Mouse (Mus musculus): ENCODE data around the gene Wnk1. TPM values are rescaled to one million over a fixed set of nuclear protein-coding genes. Genes with fewer than 3 reads are reported as not detected.

The Wnk1 gene
- total RNA-seq, 1 experiment from 2014 or later: 330 TPM

DNA sequence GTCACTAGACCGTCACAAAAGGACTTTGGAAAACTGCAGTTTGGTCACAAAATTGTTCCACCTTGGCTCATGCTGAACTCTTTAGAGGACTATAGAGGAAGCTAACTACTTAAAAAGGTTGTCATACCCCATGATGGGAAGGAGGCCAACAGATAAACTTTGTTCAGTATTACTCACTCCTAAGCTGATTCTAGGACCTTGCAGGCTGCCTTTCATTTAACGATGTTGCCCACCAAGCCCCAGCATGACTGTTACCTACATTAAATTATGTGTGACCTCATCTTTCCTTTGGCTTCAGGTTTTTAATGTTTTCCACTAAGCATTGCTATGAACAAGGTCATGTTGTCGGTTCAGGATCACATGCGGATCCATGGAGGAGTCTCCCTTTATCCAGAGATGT is 115.9 kb downstream of the Wnk1 start:
- no peak for ATAC-seq (ENCODE audit: extremely low read depth, insufficient number of reproducible peaks, low FRiP score, poor library complexity, severe bottlenecking)

DNA sequence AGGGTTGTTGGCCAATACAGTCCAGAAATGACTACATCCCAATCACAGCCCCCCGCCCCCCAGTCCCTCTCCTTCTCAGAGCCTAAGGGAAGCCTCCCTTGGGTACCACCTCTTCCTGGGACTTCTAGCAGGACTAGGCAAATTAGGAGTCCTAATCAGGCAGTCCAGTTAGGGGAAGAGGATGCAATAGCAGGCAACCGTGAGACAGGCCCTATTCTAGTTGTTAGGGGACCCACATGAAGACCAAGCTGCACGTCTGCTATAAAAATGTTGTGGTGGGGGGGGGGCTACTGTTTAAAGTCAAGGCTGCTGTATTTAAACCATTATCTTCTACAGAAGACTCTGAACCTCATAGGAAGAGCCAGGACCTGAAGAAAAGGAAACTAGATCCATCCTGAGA is 116.3 kb downstream of the Wnk1 start:
- no peak for ATAC-seq (ENCODE audit: extremely low read depth, insufficient number of reproducible peaks, low FRiP score, poor library complexity, severe bottlenecking)

DNA sequence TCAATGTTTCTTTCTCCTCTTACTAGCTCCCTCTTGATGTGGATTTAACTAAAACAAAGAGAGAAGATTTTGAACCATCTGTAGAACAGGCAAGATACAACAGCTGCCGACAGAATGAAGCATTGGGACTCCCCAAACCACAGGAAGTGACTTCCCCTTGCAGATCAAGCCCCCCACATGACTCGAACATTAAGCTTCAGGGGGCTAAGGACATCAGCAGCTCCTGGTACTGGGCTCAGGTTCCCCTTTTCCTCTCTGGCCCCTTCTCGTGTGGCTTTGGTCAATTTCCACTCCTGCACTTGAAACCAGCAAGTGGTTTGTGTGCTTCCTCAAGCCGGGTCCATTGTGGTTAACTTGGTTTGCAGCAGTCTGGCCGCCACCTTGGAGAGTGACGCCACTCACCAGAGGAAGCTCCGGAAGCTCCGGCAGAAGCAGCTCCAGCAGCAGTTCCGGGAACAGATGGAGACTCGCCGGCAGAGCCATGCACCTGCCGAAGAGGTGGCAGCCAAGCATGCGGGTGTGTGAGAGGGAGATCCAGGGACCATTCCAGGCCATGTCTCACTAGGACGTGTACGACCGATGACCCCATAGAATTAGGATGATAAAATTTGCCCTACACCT is 119.8 kb downstream of the Wnk1 start:
- ATAC-seq (ENCODE audit: extremely low read depth, insufficient number of reproducible peaks, low FRiP score, poor library complexity, severe bottlenecking): peak; percentile 66

DNA sequence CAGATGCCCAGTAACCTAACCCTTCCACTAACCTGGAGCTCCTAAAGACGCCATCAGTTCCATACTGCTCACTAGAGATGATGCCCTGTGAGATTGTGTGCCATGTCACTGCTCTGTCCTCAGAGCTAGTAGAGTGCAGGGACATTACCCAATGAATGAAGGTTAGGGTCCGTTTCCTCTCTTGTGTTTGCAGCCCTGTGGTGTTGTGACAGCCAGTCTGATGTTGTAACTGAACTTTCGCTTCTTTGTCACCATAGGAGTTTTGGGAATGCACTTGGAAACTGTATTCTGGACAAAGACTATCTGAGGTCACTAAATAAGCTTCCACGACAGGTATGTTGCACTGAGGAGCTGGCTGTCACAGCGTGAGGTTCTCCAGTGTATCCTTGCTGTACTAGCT is 122.8 kb downstream of the Wnk1 start:
- peak; percentile 13; the same call in 1 of the 2 replicates for ATAC-seq (ENCODE audit: extremely low read depth, insufficient number of reproducible peaks, low FRiP score, poor library complexity, severe bottlenecking)

DNA sequence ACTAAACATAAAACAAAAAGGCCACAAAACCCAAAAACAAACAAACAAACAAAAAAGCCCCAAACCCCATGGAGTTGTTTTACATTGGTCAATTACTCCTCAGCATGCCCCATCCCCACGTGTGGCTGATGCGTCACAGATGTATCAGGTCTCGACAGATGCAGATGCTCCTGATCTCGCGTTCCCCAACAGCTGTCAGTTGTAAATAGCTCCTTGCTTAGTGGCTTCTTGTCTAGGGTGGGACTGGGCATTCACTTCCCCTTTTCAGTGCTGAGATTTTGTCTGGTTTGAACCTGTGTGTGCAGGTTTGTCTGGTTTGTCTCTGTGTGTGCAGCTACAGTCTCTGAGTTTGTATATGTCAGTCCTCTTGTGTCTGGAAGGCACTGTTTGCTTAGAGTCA is 126.4 kb downstream of the Wnk1 start:
- ATAC-seq (ENCODE audit: extremely low read depth, insufficient number of reproducible peaks, low FRiP score, poor library complexity, severe bottlenecking): peak; percentile 47

DNA sequence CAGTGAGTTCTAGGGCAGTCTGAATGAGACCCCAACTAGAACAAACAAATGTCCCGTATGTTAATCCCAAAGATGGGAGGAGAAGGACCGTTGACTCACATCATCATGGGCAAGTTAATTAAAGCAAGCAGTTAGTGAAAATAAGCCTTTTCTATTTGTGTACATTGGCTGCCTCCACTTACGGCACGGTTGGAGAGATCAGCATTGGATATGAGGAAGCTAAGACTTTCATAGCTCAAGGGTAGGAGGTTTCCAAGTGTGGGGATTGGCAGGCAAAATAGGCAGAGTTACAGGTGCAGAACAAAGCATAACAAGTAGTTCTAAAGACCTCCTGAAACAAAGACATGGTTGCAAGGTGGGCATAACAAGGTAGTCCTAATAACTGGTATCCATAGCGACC is 133.0 kb downstream of the Wnk1 start:
- ATAC-seq (ENCODE audit: extremely low read depth, insufficient number of reproducible peaks, low FRiP score, poor library complexity, severe bottlenecking): no peak

DNA sequence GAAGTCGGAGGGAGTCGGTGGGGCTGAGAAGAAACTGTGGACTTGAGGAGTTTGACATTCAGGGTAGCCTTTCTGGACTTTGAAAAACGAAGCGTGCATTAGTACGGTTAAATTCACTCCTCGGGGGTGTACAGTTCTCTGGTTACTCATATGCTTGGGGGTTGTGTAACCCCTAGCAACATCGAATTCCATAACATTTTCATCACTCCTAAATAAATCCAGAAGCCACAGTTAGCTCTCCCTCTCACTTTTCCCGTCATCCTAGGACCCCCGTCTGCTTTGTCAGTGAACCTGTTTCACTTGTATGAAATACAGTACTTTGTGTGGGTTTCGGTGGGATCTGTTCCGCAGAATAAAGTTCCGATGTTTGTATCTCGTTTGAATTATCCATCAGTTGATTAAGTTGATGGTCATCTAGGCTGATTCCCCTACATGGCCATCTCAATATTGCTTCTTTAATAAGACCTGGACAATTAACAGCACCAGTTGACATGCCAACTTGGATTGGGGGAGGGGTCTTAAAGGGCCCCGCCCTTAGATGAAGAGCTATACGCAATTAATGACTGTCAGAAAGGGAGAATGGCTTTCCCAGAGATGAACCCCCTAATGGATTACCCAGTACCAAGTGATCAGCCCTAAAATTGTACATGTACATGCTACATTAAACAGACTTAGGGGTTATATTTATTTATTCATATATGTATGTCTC is 135.2 kb downstream of the Wnk1 start:
- ATAC-seq (ENCODE audit: extremely low read depth, insufficient number of reproducible peaks, low FRiP score, poor library complexity, severe bottlenecking): no peak

DNA sequence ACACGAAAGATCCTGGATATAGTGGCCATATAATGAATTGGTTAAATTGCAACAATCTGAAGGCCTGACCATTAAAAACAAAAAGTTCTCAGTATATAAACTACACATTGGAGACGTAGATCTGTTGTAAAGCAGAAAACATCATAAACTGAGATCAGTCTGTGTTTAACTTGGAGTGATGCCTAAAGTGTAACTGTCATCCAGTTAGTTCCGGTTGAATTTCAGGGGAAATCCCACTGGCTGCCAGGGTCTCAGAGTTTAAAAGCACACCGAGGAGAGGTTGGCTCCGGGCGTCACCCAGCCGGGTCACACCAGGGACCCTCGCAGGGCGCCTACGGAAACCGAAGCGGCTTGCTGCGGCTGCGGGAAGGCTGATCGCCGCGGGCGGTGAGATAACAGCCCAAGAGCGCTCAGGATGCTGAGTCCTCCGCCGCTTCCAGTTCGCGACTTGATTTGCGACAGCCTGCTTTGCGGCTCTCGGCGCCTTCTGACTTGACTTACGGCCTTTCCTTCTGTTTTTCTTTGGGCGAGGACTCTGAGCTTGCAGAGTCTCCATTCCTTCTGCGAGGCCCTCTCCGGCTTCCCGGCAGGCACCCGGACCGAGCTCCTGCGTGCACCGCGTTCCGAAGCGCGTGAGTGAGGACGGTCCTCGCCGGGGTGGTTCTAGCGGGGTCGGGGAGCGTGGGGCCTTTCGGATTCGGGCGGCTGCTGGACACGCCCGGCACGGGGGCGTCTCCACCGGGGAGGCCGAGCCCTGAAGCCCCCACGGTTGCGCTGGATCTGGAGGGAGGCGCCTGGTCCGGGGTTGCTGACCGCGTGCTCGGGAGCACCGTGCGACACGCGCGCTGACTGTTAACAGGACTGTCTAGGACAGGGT is 136.0 kb downstream of the Wnk1 start, which contains the start of gene Rad52:
Gene Rad52, plus strand, starts transcription at position 495 of the 877 bp plus-strand sequence.
- peak; percentile 94 for ATAC-seq (ENCODE audit: extremely low read depth, insufficient number of reproducible peaks, low FRiP score, poor library complexity, severe bottlenecking)

DNA sequence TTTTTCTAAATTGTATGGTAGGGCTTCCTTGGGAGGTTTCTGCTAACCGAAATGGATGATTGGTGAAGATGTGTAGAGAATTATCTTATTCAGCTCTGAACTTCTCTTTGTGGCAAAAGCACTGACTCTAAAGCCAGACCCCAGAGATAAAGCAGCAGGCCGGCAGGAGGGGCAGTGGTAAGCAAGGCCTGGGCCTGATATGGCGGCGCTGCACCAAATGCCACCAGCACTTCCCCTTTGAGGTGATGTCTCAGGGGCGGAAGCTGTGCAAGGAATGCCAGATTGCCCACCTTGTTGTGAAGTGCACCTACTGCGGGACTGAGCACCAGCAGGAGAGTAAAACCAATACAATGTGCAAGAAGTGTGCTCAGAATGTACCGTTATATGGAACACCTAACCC is 145.8 kb downstream of the Wnk1 start:
- no peak for ATAC-seq (ENCODE audit: extremely low read depth, insufficient number of reproducible peaks, low FRiP score, poor library complexity, severe bottlenecking)

DNA sequence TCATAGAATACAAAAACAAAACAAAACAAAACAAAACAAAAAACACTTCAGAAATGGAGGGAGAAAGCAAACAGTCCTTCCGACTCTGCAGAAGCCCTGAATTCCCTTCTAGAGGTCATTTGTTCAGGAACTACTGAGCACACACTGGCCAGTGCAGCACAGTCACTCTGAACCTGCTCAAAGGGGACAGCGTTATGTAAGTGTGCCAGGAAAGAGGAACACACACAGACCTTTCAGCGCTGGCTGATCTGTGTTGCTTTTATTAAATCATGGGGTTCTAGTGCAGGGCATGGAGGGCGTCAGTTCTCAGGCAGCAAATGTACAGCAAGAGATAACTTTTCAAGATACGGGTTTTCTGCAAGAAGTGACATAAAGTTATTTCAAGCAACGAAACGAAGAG is 155.3 kb downstream of the Wnk1 start:
- ATAC-seq (ENCODE audit: extremely low read depth, insufficient number of reproducible peaks, low FRiP score, poor library complexity, severe bottlenecking): no peak

Other genes starting within 250 kb of the Wnk1 start
- gene Erc1, start 190.5 kb downstream of the Wnk1 start, total RNA-seq (2017): 13.8 and 15.0 TPM in 2 replicates
- 36.0 and 36.3 TPM in 2 replicates for gene Rad52, start 136.0 kb downstream of the Wnk1 start, total RNA-seq (2017)
- gene Ninj2, start 54.7 kb upstream of the Wnk1 start, total RNA-seq (2017): not detected in 2 replicates

Measured in neutrophil, adult 5-6 weeks (primary cell).